Mouse (Mus musculus) layer of hippocampus, adult 8-10 months (tissue): Measurements from ENCODE around the gene Tssk3. TPM values are rescaled to one million over a fixed set of nuclear protein-coding genes. Genes with fewer than 3 reads are reported as not detected.
"Not testable (repeated sequence)": the region's sequence is repeated elsewhere in the genome, so short reads cannot be mapped to it uniquely, and the experiment has no call there.

Experiments
- DNase-seq, 2 experiments: peaks; one replicate each; pipeline ENCODE4 v3.0.0; 2022; ENCODE audit warnings: low spot score in 2 of 2
- total RNA-seq, 4 experiments: library from RNA; stranded (reverse); gene quantifications; 2 replicates each; pipeline ENCODE4 v1.2.4; 2022

The Tssk3 gene
- total RNA-seq, 4 experiments from 2014 or later = 0.25 to 0.29 (median 0.25) TPM; not detected in 1

DNA sequence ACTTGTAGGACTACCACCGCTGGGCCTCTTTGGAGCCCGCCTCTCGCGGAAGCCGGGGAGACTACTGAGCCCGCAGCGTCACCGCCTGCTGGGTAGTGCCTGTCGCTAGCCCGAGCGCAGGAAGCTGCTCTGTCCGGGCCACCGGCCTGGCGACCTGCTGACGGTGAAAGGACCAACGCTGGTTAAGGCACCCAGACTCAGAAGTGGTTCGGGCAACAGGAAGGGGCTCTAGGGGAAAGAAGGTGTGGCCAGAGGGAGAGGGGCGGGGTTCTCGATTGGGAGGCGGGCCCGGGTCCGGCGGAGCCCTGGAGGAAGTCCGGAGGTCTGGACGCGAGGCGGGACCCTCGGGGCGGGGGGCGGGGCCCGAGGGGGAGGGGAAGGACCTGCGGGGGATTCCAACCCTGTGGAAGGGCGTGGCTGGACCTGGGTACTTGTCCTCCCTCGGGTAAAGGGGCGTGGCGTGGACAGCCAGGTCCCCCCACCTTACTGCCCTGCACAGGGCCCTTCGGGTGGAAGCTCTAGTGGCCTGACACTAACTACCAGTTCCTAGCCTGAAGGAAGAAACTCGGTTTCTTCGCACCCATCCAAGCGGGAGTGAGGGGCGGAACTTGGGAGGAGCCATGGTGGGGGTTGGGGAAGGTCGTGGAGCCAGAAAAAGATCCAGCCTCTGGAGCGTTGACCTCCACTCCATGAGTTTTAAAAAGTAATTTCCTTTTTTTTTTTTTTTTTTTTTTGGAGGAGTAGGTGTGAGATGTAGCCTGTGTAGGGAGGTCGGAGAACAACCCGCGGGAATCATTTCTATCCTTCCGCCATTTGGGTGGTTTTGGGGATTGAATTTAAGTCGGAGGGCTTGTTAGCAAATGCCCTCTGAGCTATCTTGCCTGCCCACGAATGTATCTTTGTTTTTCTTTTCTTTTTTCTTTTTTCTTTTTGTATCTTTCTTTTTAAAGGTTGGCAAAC lies 10.1 kb upstream of the Tssk3 start:
- peak in 1 of 2 experiments; percentile 57 for DNase-seq

DNA sequence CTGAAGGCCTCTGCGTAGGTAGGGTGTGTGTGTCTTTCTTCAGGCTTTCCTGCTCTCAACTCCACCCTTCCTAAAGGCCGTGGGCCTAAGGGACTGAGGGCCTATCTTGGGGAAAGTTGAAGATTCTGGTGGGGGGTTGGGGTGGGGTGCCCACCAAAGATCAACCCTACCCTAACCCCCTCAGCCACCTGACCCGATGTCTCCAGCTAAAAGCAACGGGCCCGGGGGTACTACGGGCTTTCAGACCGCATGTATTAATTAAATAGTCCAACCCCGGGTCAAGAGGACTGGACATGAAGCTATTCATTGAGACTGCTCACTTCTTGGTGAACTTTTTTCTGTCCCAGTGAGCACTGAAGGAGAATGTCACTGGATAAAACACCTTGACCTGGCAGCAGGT lies 9.2 kb upstream of the Tssk3 start:
- DNase-seq = no peak

DNA sequence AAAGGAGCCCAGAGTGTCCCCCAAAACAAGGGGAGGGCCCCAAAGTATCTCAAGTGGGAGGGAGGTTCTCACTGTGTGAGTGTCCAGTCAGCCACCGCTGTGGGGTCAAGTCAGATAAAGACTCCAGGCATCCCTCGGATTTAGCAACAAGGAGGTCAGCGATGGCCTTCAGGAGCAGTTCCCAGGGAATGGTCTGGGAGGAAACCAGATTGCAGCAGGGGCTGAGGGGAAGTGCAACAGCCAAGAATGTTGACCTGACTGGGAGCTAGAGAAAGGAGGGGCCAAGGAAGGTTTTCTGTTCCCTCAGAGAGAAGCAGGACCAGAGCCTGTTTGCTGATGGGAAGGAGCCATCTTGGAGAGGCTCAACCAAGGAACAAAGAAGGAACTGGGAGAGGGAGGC lies 8.1 kb upstream of the Tssk3 start:
- DNase-seq = no peak

DNA sequence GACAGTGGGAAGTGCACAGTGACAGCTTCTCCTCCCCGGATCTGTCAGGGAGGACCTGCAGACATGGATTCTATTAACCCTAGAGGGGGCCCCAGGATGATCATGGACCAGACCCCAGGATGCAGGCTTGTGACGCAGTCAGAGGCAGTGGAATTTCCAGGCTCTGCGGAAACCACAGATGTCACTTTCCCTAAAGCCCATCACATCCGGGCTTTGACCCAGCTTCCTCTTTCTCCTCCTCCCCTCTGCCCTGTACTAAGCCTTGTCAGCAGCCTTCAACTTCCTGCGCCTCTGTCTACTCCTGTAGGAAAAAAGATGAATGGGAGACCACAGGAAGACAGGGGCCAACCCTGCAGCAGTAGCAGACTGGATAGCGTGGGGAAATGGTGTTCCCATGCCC lies 5.8 kb upstream of the Tssk3 start:
- no peak for DNase-seq

DNA sequence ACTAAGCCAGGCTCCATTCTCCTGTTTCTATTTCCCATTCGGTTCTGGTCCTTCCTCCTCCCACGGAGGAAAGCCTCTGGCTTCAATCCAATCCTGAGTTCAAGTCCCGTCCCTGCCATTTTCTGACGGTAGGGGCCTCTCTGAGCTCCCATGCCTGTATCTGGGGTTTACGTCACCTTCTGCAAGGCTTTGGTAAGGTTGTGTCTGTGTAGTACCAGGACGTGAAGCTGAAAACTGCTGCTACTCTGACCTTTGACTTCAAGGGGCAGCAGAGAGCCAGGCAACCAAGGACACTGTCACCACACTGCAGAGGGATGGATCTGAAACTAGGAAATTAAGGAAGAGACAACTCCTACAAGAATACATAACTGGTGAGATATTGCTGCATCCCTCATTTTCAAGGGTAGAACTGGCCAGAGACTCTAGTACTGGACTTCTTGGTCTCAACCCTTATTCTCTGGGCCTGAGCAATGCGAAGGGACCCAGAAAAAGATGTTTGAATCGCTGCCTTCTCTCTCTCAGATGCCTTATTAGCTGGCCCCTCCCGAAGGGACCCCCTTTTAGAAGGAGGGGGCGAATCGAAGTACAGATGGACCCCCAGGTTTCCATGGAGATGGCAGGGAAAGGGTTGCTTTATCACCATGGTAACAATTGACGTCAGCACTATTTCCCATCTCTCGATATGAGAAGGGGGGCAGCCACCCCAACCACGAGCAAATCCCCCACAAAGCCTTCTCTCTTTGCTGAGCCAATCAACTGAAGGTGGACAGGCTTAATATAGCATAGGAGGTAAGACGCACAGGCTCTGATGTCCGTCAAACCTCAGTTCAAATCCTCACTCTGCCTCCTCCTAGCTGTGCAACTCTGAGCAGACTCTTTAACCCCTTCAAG lies 5.1 kb upstream of the Tssk3 start:
- DNase-seq = peak; percentile 54 to 77

DNA sequence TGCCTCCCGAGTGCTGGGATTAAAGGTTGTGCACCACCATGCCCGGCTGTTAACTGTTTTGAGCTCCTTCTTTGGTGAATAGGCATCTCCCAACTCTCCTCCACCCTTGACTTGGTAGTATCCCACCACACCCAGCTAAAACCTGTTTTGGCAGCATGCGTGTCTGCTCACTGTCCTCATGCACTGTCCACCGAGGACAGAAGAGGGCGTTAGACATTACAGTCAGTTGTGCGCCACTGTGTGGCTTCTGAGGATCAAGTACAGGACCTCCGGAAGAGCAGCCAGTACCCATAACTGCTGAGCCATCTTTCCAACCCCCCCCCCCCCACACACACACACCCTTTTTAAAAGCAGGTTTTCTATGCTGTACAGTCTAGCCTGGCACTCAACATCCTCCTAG lies 3.9 kb upstream of the Tssk3 start:
- no peak for DNase-seq

DNA sequence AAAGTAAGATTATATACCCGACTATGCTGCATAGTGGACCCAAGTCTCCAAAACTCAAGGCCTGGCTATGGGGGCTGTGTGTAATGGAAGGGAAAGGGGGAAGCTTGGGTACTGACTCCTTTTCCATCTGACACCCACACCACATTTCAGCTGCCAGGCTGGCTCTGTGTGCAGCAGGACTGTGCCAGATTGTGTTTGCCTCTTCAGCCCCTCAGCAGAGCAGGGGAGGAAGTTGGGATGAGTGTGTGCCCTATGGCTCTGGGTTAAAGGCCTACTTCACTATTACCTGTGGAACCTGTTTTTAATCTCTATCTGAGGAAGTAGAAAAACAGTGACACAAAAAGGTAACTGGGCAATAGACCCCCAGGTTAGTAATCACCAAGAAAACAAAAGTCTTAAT lies 9.7 kb downstream of the Tssk3 start:
- DNase-seq = peak in 1 of 2 experiments; percentile 44

DNA sequence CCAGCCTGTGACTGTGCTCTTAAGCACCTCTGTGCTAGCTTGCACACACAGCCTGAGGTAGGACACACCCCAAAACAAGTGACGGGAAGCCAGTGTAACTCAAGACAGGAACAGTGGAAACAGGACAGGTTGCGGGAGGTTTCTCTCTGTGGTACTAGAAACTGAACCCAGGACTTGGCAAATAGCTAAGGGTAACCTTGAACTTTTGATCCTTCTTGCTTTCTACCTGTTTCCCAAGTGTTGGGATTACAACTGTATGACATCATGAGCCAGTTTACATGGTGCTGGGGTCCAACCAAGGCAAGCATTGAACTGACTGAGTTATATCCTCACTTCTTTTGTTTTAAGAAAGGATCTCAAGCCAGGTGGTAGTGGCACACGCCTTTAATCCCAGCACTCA lies 11.0 kb downstream of the Tssk3 start:
- DNase-seq = no peak

DNA sequence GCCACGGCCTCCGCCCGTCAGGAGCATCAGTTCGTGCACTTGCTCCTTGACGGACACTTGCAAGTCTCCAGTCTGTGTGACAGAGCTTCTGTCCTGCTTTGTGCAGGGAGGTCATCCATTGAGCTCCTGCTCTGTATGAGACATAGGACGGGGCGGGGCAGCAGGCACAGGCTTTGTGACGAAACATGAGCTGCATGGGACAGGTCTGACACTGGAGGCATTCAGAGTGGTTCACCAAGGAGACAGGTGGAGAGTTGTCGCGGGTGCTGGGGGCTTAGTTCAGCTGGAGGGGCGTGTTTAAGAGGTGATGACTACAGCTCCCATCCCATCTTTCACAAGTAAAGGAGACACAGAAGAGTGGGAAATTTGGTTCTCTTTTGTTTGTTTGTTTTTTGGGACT lies 14.8 kb downstream of the Tssk3 start:
- DNase-seq = no peak

DNA sequence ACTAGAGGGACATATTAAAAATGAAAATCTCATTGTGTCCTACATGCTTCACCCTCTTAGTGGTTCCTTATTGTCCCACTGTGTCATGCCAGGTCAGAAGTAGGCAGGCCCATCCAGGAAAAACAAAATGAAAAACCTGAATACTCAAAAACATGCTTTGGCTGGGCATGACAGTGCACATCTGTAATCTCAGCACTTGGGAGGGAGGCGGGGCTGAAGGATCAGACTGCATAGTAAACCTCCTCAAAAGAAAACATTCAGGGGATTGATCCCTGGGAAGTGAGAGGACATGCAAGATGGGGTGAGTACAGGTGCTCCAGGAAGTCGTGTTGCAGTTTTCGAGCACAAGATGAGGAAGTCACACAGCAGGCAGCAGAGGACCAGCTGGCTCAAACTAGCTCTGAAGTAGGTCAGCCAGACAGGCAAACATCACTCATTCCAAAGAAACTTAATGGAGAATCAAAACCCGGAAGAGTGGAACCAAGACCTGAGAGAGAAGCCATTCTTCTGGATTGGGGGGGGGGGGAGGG lies 26.5 kb downstream of the Tssk3 start:
- DNase-seq = no peak

DNA sequence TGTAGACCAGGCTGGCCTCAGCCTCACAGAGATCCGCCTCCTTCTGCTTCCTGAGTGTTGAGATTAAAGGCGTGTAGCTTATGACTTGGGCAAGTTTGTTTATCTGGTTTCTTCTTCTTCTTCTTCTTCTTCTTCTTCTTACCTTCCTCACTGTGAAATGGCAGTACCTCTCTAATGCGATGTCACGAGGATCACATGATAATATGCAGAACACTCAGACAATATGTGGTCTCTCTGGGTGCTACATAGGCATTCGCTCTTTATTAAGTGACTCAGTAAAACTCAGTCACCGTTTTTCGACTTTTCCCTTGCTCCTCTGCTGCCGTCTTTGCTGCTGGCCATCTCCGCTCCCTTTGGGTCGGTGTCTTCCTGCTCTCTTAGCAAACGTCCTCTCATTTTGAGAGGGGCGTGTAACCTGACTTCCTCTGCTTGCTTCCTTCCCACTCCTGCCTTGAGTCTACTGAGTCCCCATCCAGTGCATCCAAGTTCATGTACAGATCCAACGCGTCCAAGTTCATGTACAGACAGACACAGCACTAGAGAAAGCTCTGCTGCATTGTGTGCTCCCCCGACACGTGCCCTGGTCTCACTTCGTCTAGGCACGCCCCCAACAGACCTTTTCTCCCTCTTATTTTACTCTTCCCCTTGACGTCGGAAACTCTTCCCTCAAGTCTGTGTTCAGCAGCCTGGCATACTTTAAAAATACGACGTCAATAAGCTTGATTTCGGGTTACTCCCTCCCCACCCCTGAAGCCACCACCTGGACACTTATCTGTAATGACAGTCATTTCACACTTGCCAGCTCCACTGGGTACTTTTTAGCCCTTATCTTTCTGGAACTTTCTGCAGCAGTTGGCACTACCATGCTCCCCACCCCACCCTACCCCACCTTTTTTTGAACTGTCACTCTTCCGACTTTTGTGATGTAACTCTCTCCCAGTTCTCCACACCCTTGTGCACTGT lies 27.4 kb downstream of the Tssk3 start:
- DNase-seq = no peak

DNA sequence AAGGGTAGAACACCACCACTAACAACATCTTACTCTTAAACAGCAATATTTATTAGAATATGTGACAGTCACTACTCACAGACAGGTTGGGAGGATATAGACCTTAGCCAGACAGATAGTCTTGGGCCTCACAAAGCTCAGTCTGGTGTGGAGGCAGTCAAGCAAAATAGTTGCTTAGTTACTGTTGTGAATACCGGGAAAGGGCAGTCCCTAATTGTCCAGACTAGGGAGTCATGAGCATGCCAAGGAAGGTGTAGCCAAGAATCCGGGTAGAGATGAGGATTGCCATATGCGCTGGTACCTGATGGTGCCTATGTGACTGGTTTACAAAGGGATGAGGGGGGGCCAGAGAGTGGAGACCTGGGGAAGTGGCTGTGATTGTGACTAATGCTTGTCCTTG lies 28.7 kb downstream of the Tssk3 start:
- no peak for DNase-seq

DNA sequence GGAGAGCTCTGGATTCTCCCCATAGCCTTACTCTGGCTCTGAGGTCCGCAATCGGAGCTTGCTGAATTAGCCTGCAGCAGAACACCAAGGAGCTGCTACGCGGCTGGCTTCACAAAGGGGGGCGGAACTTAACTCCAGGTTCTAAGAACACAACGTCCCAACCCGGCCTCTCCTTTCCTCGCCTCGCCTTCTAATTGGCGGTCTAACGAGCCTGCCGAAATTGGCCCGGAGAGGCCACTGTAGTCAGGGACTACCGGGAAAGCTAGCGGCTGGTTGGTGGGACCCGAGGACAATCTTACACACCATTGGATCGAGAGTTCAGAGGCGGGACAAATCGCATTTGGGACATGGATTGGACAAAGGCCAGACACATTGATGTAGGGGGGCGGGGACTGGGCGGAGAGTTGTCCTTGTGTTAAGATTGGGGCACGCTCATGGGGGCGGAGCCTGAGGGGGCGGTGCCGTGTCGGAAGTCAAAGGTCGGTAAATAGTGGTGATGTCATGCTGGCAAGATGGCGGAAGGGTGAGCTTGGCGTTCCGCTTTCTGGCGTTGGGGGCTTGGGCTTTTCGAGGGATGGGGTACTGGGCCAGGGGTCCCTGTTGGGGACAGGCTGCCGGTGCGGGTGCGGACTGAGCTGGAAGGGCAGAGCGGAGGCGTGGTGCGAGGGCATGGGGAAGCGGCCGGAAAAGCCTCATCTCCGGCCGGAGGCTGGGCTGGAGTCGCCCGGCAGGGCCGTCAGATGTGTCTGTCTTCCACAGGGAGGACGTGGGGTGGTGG lies 29.4 kb downstream of the Tssk3 start, which contains the start of gene Bsdc1:
Bsdc1 (plus strand) TSS at position 399 of the 778 bp plus-strand sequence.
- DNase-seq = peak; percentile 100

DNA sequence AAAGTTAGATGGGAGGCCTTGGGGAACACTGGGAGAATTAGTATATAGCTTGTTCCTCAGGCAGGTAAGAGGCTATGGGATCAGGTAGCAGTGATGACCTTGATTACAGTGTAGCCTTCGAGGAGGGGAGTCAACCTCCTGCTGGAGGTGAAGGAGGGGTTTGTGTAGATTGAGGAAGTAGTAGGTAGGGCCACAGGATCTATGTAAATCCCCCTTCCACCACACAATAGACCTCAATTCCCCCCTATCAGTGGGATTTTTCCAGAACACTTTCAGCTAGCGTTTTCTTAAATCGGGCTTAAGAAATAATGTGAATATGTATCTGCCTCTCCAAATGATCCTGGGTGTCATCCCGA lies 30.0 kb downstream of the Tssk3 start:
- DNase-seq = no peak

DNA sequence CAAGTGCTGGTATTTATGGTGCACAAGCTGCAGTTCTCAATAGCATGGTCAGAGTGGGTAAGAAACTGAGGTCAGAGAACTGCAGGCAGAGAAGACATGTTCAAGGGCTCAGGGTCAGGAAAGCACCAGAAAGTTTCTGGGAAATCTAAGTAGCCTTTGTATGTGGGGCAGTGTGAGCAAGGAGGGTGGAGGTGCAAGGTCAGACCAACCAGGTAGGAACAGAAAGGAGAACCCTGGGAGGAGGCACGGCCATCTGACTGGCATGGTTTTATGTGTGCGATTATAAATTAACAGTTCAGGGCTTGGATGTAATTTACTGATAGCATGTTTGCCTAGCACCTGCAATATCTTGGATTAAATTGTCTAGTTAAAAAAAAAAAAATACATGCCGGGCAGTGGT lies 31.1 kb downstream of the Tssk3 start:
- DNase-seq = no peak

DNA sequence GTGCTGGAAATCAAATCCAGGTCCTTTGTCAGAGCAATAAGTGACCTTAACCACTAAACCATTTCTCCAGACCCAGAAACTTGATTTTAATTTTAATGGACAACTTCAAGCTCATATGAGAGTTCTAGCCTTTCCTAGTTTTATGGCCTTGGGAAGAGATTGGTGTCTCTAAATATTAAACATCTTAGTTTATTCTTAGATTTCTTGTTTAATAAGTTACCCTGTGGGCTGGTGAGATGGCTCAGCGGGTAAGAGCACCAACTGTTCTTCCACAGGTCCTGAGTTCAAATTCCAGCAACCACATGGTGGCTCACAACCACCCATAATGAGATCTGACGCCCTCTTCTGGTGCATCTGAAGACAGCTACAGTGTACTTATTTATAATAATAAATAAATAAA lies 33.5 kb downstream of the Tssk3 start:
- not testable (repeated sequence) for DNase-seq

DNA sequence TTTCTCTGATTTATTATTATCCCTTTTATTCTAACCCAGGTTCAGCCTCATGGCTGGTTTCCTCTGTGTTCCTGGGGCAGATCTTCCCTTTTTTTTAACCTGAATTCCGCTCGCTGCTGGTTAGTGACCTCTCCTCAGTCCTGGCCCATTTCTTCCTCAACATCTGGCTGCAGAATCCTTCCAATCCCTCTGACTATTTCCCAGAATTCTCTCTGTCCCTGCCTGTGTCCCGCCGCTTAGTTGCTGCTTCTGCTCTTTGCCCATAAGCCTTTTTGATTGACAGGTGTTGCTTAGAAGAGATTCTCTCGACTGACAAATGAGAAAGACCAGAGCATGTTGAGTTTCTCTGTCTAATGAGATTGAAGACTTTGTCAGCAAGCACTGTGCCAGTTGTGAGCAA lies 34.7 kb downstream of the Tssk3 start:
- DNase-seq = no peak

DNA sequence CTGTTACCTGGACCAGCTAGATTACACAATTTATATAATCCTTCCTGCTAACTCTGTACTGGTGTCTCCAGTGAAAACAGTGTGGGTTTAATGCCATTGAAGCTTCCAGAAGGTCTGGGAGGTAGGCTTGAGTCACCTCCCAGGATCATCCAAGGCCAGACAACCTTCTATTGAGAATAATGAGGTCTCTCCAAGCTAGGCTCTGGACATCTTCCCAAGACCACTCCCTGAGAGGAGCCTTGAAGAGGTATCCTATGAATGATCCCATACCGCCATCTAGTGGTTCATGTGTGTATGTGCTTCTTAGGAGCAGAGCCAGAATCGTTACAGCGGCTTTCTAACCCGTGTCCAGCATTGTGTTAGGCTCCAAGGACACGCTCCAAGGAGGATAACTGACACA lies 35.6 kb downstream of the Tssk3 start:
- peak; percentile 65 to 70 for DNase-seq

DNA sequence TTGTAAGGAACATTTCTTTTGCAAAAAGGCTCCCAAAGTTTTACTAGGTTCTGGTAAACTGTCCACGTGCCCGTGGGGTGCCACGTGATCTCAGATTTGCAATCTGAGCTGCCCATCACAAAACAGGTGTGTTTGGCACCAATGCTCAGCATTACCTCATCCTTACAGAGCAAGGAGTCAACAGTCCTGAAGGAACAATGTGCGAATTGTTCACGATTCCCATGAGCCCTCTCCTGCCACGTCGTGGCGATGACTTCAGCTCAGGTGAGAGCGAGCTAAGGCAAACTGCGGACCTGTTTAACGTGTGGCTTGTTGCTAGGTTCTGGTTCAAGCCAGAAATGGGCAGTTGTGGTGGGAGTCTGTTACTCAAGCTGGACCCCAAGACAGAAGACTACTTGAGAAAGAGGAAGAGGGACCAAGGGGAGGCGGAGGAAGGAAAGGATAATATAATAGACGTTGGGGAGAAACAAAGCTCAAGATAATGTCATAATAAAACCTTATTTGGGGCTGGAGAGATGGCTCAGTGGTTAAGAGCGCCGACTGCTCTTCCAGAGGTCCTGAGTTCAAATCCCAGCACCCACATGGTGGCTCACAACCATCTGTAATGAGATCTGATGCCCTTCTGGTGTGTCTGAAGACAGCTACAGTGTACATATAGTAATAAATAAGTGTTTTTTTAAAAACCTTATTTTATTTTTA lies 39.2 kb downstream of the Tssk3 start:
- DNase-seq = no peak
